Mouse (Mus musculus): ENCODE results near the gene Ybx3.

DNA sequence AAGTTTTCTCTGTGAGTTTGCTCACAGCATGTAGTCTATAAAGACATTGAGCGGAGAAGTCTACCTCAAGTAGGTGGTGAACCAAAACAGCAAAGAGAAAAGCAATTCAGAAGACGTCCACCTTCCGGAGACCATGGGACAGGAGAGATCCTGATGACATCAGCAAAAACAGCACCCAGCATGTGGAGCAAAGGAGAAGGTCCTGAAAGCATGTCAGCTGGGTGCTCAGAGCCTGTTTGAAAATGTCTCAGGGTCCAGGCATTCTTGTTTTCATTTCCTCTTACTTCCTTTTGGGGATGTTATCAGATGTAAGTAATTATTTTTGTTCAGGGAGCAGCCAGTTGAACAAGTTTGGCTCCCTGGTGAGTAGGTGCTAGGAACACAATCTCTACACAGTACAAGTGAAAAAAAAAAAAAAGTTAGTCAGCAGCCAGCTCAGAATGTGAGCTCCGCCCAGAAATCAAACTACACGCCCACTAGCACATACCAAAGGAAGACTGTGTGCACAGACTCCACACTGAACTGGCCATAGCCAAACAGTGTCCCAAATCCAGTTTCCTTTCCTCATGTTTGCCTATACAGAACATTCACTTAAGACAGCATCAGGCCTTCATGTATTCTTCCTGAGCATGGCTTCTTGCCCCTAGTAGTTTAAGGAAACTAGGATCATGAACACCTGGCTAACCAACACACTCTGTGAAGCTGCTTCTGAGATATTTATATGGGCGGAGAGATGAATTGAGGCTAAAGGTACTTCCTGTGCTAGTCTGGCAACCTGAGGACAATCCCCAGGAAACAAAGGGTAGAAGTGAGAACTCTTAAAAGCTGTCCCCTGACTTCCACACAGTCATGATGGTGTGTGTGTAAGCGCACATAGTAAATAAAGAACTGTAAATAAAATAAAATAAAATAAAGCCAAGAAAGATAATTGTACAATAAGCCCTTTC, 71.8 kb downstream of the Ybx3 start:
- TF ChIP-seq CTCF (IDR thresholded peaks at IDR 0.05; ENCODE audit: borderline replicate concordance, control insufficient read depth, extremely low read depth, insufficient read depth, low read length, poor library complexity) (no peak), POLR2A (IDR thresholded peaks at IDR 0.05; ENCODE audit: control insufficient read depth, extremely low read depth, insufficient read depth, low read length, poor library complexity) (no peak)

All from thymus, adult 2 months (tissue).